Mouse (Mus musculus) limb, embryonic 15.5 days (tissue): ENCODE data around the gene Cmtm1. TPM values are rescaled to one million over a fixed set of nuclear protein-coding genes. Genes with fewer than 3 reads are reported as not detected.
A peak's percentile ranks its signal among the peaks of the same experiment; 100 is the strongest.
"Not testable (repeated sequence)": the region's sequence is repeated elsewhere in the genome, so short reads cannot be mapped to it uniquely, and the experiment has no call there.

Experiments used
- ATAC-seq: fragments of 200-750 bp; cut with Nextera tagmentation; 2 replicates; pipeline ENCODE4 v1.8.0; 2017; ENCODE audit warnings: low read depth, moderate TSS enrichment; ENCODE audit not compliant: insufficient number of reproducible peaks, low FRiP score, low TSS enrichment
- H3K27ac ChIP-seq: fragments of 300-500 bp; sonication (generic); 2 replicates; pipeline ENCODE4 v1.5.1; 2015; ENCODE audit warnings: moderate library complexity, mild to moderate bottlenecking, inconsistent platforms
- H3K27me3 ChIP-seq: fragments of 300-500 bp; sonication (generic); 2 replicates; pipeline ENCODE4 v1.6.1; 2015; ENCODE audit warnings: inconsistent platforms
- H3K36me3 ChIP-seq: fragments of 300-500 bp; sonication (generic); 2 replicates; pipeline ENCODE4 v1.6.1; 2015; ENCODE audit warnings: inconsistent platforms
- H3K4me1 ChIP-seq: fragments of 300-500 bp; sonication (generic); 2 replicates; pipeline ENCODE4 v1.6.1; 2015; ENCODE audit warnings: inconsistent platforms
- H3K4me2 ChIP-seq: fragments of 300-500 bp; sonication (generic); 2 replicates; pipeline ENCODE4 v1.6.1; 2015; ENCODE audit warnings: mild to moderate bottlenecking, inconsistent platforms
- H3K4me3 ChIP-seq: fragments of 300-500 bp; sonication (generic); 2 replicates; pipeline ENCODE4 v1.5.1; 2015; ENCODE audit warnings: mild to moderate bottlenecking, inconsistent platforms
- H3K9ac ChIP-seq: fragments of 300-500 bp; sonication (generic); 2 replicates; pipeline ENCODE4 v1.6.1; 2015; ENCODE audit warnings: inconsistent platforms
- H3K9me3 ChIP-seq: fragments of 300-500 bp; sonication (generic); 2 replicates; pipeline ENCODE4 v1.6.1; 2016; ENCODE audit warnings: inconsistent platforms
- WGBS: fragments of 180-500 bp; shearing (Covaris S2); methylation state at CpG from one replicate; pipeline ENCODE4 v1.1.7; 2015; 5-methylcytosine and 5-hydroxymethylcytosine counted together
- polyA plus RNA-seq: library from polyadenylated mRNA; unstranded; fragments of >200 nt; fragmentation: Nextera tagmentation; extraction: Ambion mirVana; gene quantifications from 2 replicates; pipeline ENCODE4 v1.2.1, GENCODE M21; 2015

Cmtm1 gene
- polyA plus RNA-seq = not detected in 2 replicates

DNA sequence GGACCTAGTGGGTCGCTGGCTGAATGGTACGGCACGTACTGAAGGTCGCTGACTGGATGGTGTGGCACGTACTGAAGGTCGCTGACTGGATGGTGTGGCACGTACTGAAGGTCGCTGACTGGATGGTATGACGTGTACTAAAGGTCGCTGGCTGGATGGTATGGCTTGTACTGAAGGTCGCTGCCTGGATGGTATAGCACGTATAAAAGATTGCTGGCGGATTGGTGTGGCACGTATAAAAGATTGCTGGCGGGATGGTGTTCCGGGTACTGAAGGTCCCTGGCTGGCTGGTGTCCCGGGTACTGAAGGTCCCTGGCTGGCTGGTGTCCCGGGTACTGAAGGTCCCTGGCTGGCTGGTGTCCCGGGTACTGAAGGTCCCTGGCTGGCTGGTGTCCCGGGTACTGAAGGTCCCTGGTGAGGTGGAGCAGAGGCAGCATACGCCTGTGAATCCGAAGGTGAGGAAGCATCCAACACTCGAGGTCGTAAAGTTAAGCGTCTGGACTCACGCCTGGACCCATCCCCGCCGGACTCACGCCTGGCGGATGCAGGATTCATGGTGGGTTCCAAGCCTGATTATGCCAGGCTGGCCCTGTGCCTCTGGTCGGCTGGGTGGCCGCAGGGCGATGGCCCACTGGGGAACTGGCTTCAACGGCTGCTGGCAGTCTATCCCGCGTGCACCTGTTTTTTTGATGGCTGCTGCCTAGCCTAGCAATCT is at the start of gene Cmtm1, which contains the start of gene Gm45711:
TSS of gene Cmtm1 (minus strand) at position 705 of the 715 bp plus-strand sequence.
TSS of gene Gm45711 (minus strand) at position 641 of the 715 bp plus-strand sequence.
- not testable (repeated sequence) for H3K27ac ChIP-seq

DNA sequence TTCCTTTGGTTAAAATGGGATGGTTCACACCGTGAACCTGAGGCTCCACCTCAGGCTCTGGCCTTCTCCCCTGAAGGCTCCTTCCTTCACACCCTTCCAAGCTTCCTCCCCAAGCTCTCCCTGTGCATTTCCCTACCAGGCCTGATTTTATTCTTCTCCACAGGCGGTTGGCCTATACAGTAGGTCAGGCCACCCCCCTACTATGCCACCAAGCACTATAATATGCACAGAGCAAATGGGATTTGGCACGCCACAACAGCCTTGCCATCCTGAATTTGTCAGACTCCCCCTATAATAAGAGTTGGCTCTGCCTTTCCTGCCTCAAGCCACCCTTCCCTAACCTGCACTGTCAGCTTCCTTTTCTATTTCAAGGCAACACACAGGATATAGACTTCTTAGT is 48.7 kb upstream of the Cmtm1 start:
- Histone ChIP-seq H3K9me3 (no peaks in the 10 kb centered on the region), H3K27ac (no peak overlapping the region), H3K27me3 (no peaks in the 10 kb centered on the region), H3K9ac (no peak overlapping the region), H3K4me2 (no peak overlapping the region), H3K36me3 (peaks cover 27% of the 10 kb centered on the region), H3K4me1 (peaks cover 6% of the 10 kb centered on the region; the same call in 1 of the 2 replicates), H3K4me3 (no peak overlapping the region)
- no peak for ATAC-seq
- WGBS = 91% methylated on average over 3 of the region's 3 CpGs

More for the DNA sequence above, at the start of gene Cmtm1, which contains the start of gene Gm45711:
- not testable (repeated sequence) for H3K27me3 ChIP-seq, H3K4me3 ChIP-seq, H3K9ac ChIP-seq, ATAC-seq, H3K4me1 ChIP-seq, H3K9me3 ChIP-seq, H3K4me2 ChIP-seq, H3K36me3 ChIP-seq
- 84% methylated on average over 36 of the region's 36 CpGs for WGBS

GRCm38 (mm10) chr8:104354504-104354903 is 44.6 kb upstream of the Cmtm1 start:
- H3K36me3 ChIP-seq = peaks cover 33% of the 10 kb centered on the region
- ATAC-seq = no peak
- no peaks in the 10 kb centered on the region for H3K27me3 ChIP-seq
- no peaks in the 10 kb centered on the region for H3K9me3 ChIP-seq
- no peak overlapping the region for H3K9ac ChIP-seq
- no peak overlapping the region for H3K4me3 ChIP-seq
- no peak overlapping the region for H3K27ac ChIP-seq
- peaks cover 1% of the 10 kb centered on the region; the same call in 1 of the 2 replicates for H3K4me1 ChIP-seq
- whole genome bisulfite sequencing = 86% methylated on average over 10 of the region's 10 CpGs
- no peak overlapping the region for H3K4me2 ChIP-seq

- H3K36me3 ChIP-seq = peaks cover 40% of the 10 kb centered on the region
- 73% methylated on average over 5 of the region's 5 CpGs for whole genome bisulfite sequencing
- ATAC-seq = no peak
Observed at GRCm38 (mm10) chr8:104353186-104353585, 43.2 kb upstream of the Cmtm1 start.

GRCm38 (mm10) chr8:104350047-104350446 is 40.1 kb upstream of the Cmtm1 start:
- H3K4me2 ChIP-seq = no peak overlapping the region
- no peaks in the 10 kb centered on the region for H3K9me3 ChIP-seq
- H3K36me3 ChIP-seq = peaks cover 55% of the 10 kb centered on the region
- no peak for ATAC-seq
- no peak overlapping the region for H3K9ac ChIP-seq
- no peak overlapping the region for H3K4me3 ChIP-seq
- H3K27ac ChIP-seq = no peak overlapping the region
- H3K4me1 ChIP-seq = no peaks in the 10 kb centered on the region
- H3K27me3 ChIP-seq = no peaks in the 10 kb centered on the region
- WGBS = 85% methylated on average over 13 of the region's 13 CpGs

More at GRCm38 (mm10) chr8:104353186-104353585, 43.2 kb upstream of the Cmtm1 start:
- Histone ChIP-seq H3K9ac (no peak overlapping the region), H3K27ac (no peak overlapping the region), H3K4me2 (no peak overlapping the region), H3K27me3 (no peaks in the 10 kb centered on the region), H3K9me3 (no peaks in the 10 kb centered on the region), H3K4me1 (no peaks in the 10 kb centered on the region), H3K4me3 (no peak overlapping the region)

DNA sequence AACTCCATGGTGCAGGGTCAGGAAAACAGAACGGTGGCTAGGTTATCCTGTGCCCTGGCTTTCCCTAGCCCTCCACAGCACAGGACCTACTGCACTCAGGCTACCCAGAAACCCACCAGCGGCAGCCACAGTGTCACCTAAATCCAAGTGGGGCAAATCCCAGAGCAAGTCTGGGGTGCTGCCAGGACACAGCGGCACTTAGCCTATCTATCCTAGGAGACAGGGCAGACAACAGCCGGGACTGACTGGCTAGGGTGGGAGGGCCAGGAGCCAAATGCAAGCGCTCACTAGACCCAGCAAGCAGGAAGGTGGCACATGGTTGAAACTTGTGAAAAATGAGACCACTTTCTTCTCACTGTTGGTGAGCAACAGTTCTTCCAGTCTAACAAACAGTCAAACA is 39.0 kb upstream of the Cmtm1 start:
- 81% methylated on average over 5 of the region's 5 CpGs for WGBS
- no peak for ATAC-seq
- no peak overlapping the region for H3K9ac ChIP-seq
- H3K27ac ChIP-seq = no peak overlapping the region
- no peaks in the 10 kb centered on the region for H3K9me3 ChIP-seq
- no peak overlapping the region for H3K4me3 ChIP-seq
- peaks cover 51% of the 10 kb centered on the region for H3K36me3 ChIP-seq
- no peak overlapping the region for H3K4me2 ChIP-seq
- H3K27me3 ChIP-seq = no peaks in the 10 kb centered on the region
- peaks cover 7% of the 10 kb centered on the region; the same call in 1 of the 2 replicates for H3K4me1 ChIP-seq

GRCm38 (mm10) chr8:104346706-104347105 is 36.8 kb upstream of the Cmtm1 start:
- Histone ChIP-seq H3K9ac (no peak overlapping the region), H3K36me3 (peaks cover 49% of the 10 kb centered on the region), H3K27me3 (no peaks in the 10 kb centered on the region), H3K4me3 (no peak overlapping the region), H3K4me2 (no peak overlapping the region), H3K9me3 (no peaks in the 10 kb centered on the region), H3K4me1 (peaks cover 15% of the 10 kb centered on the region), H3K27ac (no peak overlapping the region)
- ATAC-seq = no peak
- WGBS = 58% methylated on average over 12 of the region's 12 CpGs

DNA sequence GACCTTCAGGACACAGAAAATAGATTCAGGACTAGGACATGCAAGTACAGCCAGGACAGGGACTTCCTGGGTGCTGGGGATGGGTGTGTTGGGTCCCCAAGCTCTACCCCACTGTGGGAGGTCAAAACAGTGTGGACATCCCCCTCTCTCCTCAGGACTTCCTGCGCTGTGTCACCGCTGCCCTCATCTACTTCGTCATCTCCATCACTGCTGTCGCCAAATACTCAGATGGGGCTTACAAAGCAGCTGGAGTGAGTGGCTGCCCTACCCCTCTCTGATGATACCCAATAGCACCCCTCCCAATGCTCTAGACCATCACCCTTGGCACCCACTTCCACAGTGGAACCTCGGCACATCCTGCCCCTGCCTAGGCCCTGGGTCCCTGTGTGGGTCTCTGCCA is 34.7 kb upstream of the Cmtm1 start:
- 90% methylated on average over 5 of the region's 5 CpGs for WGBS
- H3K4me1 ChIP-seq = peaks cover 24% of the 10 kb centered on the region
- H3K4me3 ChIP-seq = no peak overlapping the region
- no peaks in the 10 kb centered on the region for H3K9me3 ChIP-seq
- no peak overlapping the region for H3K9ac ChIP-seq
- no peaks in the 10 kb centered on the region for H3K27me3 ChIP-seq
- no peak overlapping the region for H3K4me2 ChIP-seq
- no peak for ATAC-seq
- no peak overlapping the region for H3K27ac ChIP-seq
- peaks cover 44% of the 10 kb centered on the region for H3K36me3 ChIP-seq

DNA sequence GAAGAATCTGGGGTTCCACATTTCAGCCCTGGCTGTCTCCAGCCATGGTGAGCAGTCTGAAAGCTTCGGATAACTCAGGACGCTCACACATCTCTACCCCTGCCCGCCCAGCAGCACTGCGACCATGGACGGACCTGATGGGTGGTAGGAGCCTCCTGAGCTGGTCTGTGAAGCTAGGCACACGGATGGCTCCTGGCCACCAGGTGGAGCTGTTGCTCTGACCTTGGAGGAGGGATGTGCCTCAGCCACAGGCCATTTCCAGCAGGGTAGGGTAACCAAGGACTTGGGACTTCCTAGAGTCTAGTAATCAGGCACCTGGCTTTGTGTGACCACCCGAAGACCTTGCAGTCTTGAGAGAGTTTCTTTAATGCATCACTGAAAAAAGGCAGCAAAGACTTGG is 34.0 kb upstream of the Cmtm1 start:
- Histone ChIP-seq H3K9me3 (no peaks in the 10 kb centered on the region), H3K27me3 (no peaks in the 10 kb centered on the region), H3K4me3 (no peak overlapping the region), H3K4me2 (no peak overlapping the region), H3K4me1 (peaks cover 30% of the 10 kb centered on the region), H3K36me3 (peaks cover 42% of the 10 kb centered on the region), H3K9ac (no peak overlapping the region), H3K27ac (no peak overlapping the region)
- no peak for ATAC-seq
- WGBS = 15% methylated on average over 7 of the region's 7 CpGs

DNA sequence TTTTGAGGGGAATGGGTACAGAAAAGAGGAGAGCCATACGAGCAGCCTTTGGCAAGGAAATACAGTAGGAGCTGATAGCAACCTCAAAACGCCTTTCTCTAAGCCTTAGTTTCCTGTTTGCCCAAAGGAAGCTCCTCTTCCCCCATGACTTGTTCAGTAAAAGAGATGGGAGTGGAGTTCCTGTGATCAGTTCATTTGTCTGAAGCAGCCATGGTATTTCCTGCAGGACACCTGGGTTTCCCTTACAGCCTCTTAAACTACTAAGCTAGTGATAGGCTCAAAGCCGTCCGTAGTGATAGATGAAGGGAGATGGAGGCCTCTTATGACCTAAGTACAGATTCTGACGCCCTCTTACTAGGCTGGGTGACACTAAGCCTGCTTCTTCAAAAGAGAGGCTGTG is 32.5 kb upstream of the Cmtm1 start:
- ATAC-seq = no peak
- H3K9me3 ChIP-seq = no peaks in the 10 kb centered on the region
- no peak overlapping the region for H3K4me2 ChIP-seq
- H3K9ac ChIP-seq = no peak overlapping the region
- no peak overlapping the region for H3K4me3 ChIP-seq
- peaks cover 31% of the 10 kb centered on the region for H3K36me3 ChIP-seq
- peaks cover 30% of the 10 kb centered on the region for H3K4me1 ChIP-seq
- H3K27ac ChIP-seq = no peak overlapping the region
- WGBS = 73% methylated on average over 5 of the region's 5 CpGs
- H3K27me3 ChIP-seq = no peaks in the 10 kb centered on the region

- Histone ChIP-seq H3K27ac (peak overlapping the region; percentile 87), H3K9ac (0 out of 2 replicates have a peak overlapping the region, but pooled peaks have one; percentile 64), H3K4me2 (peak overlapping the region; percentile 79), H3K4me3 (peak overlapping the region; percentile 75), H3K36me3 (peaks cover 23% of the 10 kb centered on the region; the same call in 1 of the 2 replicates), H3K27me3 (no peaks in the 10 kb centered on the region), H3K9me3 (no peaks in the 10 kb centered on the region), H3K4me1 (peaks cover 30% of the 10 kb centered on the region)
- ATAC-seq = no peak
- 41% methylated on average over 6 of the region's 6 CpGs for WGBS
Observed at GRCm38 (mm10) chr8:104341678-104342077, 31.7 kb upstream of the Cmtm1 start.

DNA sequence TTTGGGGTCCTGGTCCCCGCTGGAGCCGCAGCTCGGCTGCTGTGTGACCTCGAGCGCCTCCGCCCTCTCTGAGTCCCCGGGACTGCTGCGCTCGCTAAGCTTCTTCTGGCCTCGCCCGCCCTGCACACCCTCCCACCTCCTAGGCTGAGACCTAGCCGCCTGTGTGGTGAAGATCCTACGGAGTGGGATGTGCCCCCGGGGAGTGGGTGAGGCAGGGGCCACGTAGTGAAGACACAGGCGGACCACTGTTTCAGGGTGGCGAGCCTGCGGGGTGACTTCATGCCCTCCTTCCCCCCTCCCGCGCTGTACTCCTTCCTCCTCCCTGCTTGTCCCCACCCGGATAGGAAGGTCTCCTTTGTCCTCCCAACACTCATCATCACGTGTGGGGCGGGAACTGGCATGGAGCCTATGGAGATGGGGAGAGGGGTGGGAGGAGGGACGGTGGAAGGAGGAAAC is 31.2 kb upstream of the Cmtm1 start:
- no peaks in the 10 kb centered on the region for H3K9me3 ChIP-seq
- H3K4me1 ChIP-seq = peaks cover 30% of the 10 kb centered on the region
- peak overlapping the region; percentile 75 for H3K4me3 ChIP-seq
- peak overlapping the region; percentile 64 for H3K9ac ChIP-seq
- peaks cover 18% of the 10 kb centered on the region; the same call in 1 of the 2 replicates for H3K36me3 ChIP-seq
- no peaks in the 10 kb centered on the region for H3K27me3 ChIP-seq
- H3K4me2 ChIP-seq = peak overlapping the region; percentile 79
- peak; percentile 56 for ATAC-seq
- under 1% methylated on average over 22 of the region's 24 CpGs for WGBS
- H3K27ac ChIP-seq = peak overlapping the region; percentile 87
